Mouse (Mus musculus) MEL (cell line): ENCODE measurements around the gene Cbwd1. TPM values are rescaled to one million over a fixed set of nuclear protein-coding genes. Genes with fewer than 3 reads are reported as not detected.

Experiments used
- DNase-seq: peaks from one replicate; pipeline ENCODE4 v3.0.0; 2011; ENCODE audit warnings: low read depth, low spot score
- H3K27ac ChIP-seq: 2 replicates; pipeline ENCODE4 v1.5.1; 2012; ENCODE audit warnings: low read depth, mild to moderate bottlenecking, control low read depth, low read length, moderate library complexity; ENCODE audit not compliant: control insufficient read depth
- H3K27me3 ChIP-seq, 2 experiments: fragments of 150-350 bp in 1 of 2; sonication (generic) in 1 of 2; 2 replicates each; pipeline ENCODE4 v1.6.1; 2012; ENCODE audit warnings: low read length in 2 of 2, mild to moderate bottlenecking in 2 of 2, improper control_type of control experiment in 1 of 2, moderate library complexity in 1 of 2; ENCODE audit not compliant: insufficient read depth in 2 of 2, control insufficient read depth in 1 of 2
- H3K36me3 ChIP-seq, 2 experiments: 2 replicates each; pipeline ENCODE4 v1.6.1; 2012 to 2014; ENCODE audit warnings: low read length in 2 of 2, improper control_type of control experiment in 1 of 2, inconsistent platforms in 1 of 2, mild to moderate bottlenecking in 1 of 2; ENCODE audit not compliant: insufficient read depth in 2 of 2, control insufficient read depth in 1 of 2
- H3K4me1 ChIP-seq, 2 experiments: fragments of 150-350 bp in 1 of 2; sonication (generic) in 1 of 2; 2 replicates each; pipeline ENCODE4 v1.6.1; 2012; ENCODE audit warnings: low read length in 2 of 2, improper control_type of control experiment in 1 of 2, mild to moderate bottlenecking in 1 of 2; ENCODE audit not compliant: insufficient read depth in 2 of 2, control insufficient read depth in 1 of 2
- H3K4me3 ChIP-seq, 2 experiments: fragments of 150-350 bp in 1 of 2; sonication (generic) in 1 of 2; 2 replicates each; pipeline ENCODE4 v1.5.1; 2012; ENCODE audit warnings: low read depth in 2 of 2, low read length in 2 of 2, mild to moderate bottlenecking in 2 of 2, moderate library complexity in 2 of 2, control low read depth in 1 of 2, improper control_type of control experiment in 1 of 2; ENCODE audit not compliant: control insufficient read depth in 1 of 2, insufficient read depth in 1 of 2
- H3K79me2 ChIP-seq: 2 replicates; pipeline ENCODE4 v1.6.1; 2012; ENCODE audit warnings: mild to moderate bottlenecking, low read length, moderate library complexity; ENCODE audit not compliant: control insufficient read depth, poor library complexity, insufficient read depth
- H3K9ac ChIP-seq: 2 replicates; pipeline ENCODE4 v1.6.1; 2012; ENCODE audit warnings: low read depth, mild to moderate bottlenecking, control low read depth, low read length, moderate library complexity; ENCODE audit not compliant: control insufficient read depth, poor library complexity, severe bottlenecking
- H3K9me3 ChIP-seq: fragments of 150-350 bp; sonication (generic); replicated peaks from 2 replicates; pipeline ENCODE4 v1.6.1; 2012; ENCODE audit warnings: mild to moderate bottlenecking, low read length, improper control_type of control experiment, moderate library complexity; ENCODE audit not compliant: insufficient read depth
- EP300 ChIP-seq, 2 experiments: IDR thresholded peaks; 2 replicates each; pipeline ENCODE4 v1.6.1; 2011; ENCODE audit warnings: improper control_type of control experiment in 2 of 2, low read length in 2 of 2, low read depth in 1 of 2, mild to moderate bottlenecking in 1 of 2
- ETS1 ChIP-seq: IDR thresholded peaks from 2 replicates; pipeline ENCODE4 v1.6.1; 2012; ENCODE audit warnings: low read depth, mild to moderate bottlenecking, inconsistent platforms, low read length, improper control_type of control experiment, moderate library complexity
- GABPA ChIP-seq: IDR thresholded peaks from 2 replicates; pipeline ENCODE4 v1.6.1; 2012; ENCODE audit warnings: low read depth, mild to moderate bottlenecking, inconsistent platforms, low read length, improper control_type of control experiment, moderate library complexity
- GATA1 ChIP-seq: IDR thresholded peaks from 2 replicates; pipeline ENCODE4 v1.6.1; 2011; ENCODE audit warnings: low read depth, low read length, improper control_type of control experiment
- JUND ChIP-seq: IDR thresholded peaks from 2 replicates; pipeline ENCODE4 v1.6.1; 2011; ENCODE audit warnings: low read depth, mild to moderate bottlenecking, improper control_type of control experiment, low read length
- MEF2A ChIP-seq: IDR thresholded peaks from 2 replicates; pipeline ENCODE4 v1.6.1; 2014; ENCODE audit warnings: low read depth, mild to moderate bottlenecking, inconsistent platforms, low read length, improper control_type of control experiment; ENCODE audit not compliant: poor library complexity, insufficient replicate concordance, severe bottlenecking; ENCODE audit errors: extremely low read depth
- MXI1 ChIP-seq: IDR thresholded peaks from 2 replicates; pipeline ENCODE4 v1.6.1; 2011; ENCODE audit warnings: mild to moderate bottlenecking, low read depth, low read length, improper control_type of control experiment
- MYB ChIP-seq: IDR thresholded peaks from 2 replicates; pipeline ENCODE4 v1.6.1; 2011; ENCODE audit warnings: mild to moderate bottlenecking, low read depth, low read length, improper control_type of control experiment
- NELFE ChIP-seq: IDR thresholded peaks from 2 replicates; pipeline ENCODE4 v1.6.1; 2011; ENCODE audit warnings: low read depth, low read length, improper control_type of control experiment
- POLR2A ChIP-seq, 2 experiments: IDR thresholded peaks; 2 replicates each; pipeline ENCODE4 v1.6.1; 2011 to 2012; ENCODE audit warnings: low read length in 2 of 2, mild to moderate bottlenecking in 2 of 2, control low read depth in 1 of 2, improper control_type of control experiment in 1 of 2, low read depth in 1 of 2, moderate library complexity in 1 of 2; ENCODE audit not compliant: control insufficient read depth in 1 of 2, insufficient read depth in 1 of 2, poor library complexity in 1 of 2
- SIN3A ChIP-seq: IDR thresholded peaks from 2 replicates; pipeline ENCODE4 v1.6.1; 2012; ENCODE audit warnings: low read length, improper control_type of control experiment, inconsistent platforms
- TAL1 ChIP-seq: IDR thresholded peaks from 2 replicates; pipeline ENCODE4 v1.6.1; 2012; ENCODE audit warnings: mild to moderate bottlenecking, inconsistent platforms, low read length, moderate library complexity, mixed read lengths
- TCF12 ChIP-seq: IDR thresholded peaks from 2 replicates; pipeline ENCODE4 v1.6.1; 2014; ENCODE audit warnings: low read depth, mild to moderate bottlenecking, inconsistent platforms, low read length, improper control_type of control experiment, moderate library complexity
- UBTF ChIP-seq: IDR thresholded peaks from 2 replicates; pipeline ENCODE4 v1.6.1; 2012; ENCODE audit warnings: low read depth, mild to moderate bottlenecking, inconsistent platforms, low read length, improper control_type of control experiment, moderate library complexity, borderline replicate concordance; ENCODE audit not compliant: insufficient read depth
- USF1 ChIP-seq: IDR thresholded peaks from 2 replicates; pipeline ENCODE4 v1.6.1; 2014; ENCODE audit warnings: low read depth, mild to moderate bottlenecking, inconsistent platforms, low read length, improper control_type of control experiment, moderate library complexity
- ZKSCAN1 ChIP-seq: IDR thresholded peaks from 2 replicates; pipeline ENCODE4 v1.6.1; 2012; ENCODE audit warnings: low read depth, mild to moderate bottlenecking, inconsistent platforms, low read length, improper control_type of control experiment, moderate library complexity
- ZMIZ1 ChIP-seq: IDR thresholded peaks from 2 replicates; pipeline ENCODE4 v1.6.1; 2012; ENCODE audit warnings: low read depth, mild to moderate bottlenecking, inconsistent platforms, low read length, improper control_type of control experiment, moderate library complexity
- ZNF384 ChIP-seq: IDR thresholded peaks from 2 replicates; pipeline ENCODE4 v1.6.1; 2012; ENCODE audit warnings: low read depth, mild to moderate bottlenecking, inconsistent platforms, low read length, improper control_type of control experiment
- polyA plus RNA-seq, 2 experiments: library from polyadenylated mRNA; stranded (reverse) in 1 of 2; unstranded in 1 of 2; fragments of >175 nt in 1 of 2; fragments of >200 nt in 1 of 2; gene quantifications; 2 replicates each; pipeline versions ENCODE4 v1.2.1 to v1.2.4; 2012; ENCODE audit warnings: low replicate concordance in 2 of 2, low read depth in 1 of 2; ENCODE audit not compliant: insufficient read length in 2 of 2, insufficient read depth in 1 of 2, missing spikeins in 1 of 2
- total RNA-seq: library from RNA; depleted of rRNA; stranded (reverse); fragments of 300-350 nt; gene quantifications from 2 replicates; pipeline ENCODE4 v1.2.3, GENCODE M21; 2012

Gene Cbwd1
- total and polyA plus RNA-seq, 3 experiments, result 14.2 to 24.0 TPM; not detected in 1

- TF ChIP-seq USF1, result no peak
- TF ChIP-seq ZNF384, result no peak
- no peak for TF ChIP-seq GABPA
- TF ChIP-seq NELFE, result no peak
- TF ChIP-seq POLR2A (IDR thresholded peaks at IDR 0.05; ENCODE audit: control insufficient read depth in 1 of 2, insufficient read depth in 1 of 2, low read depth in 1 of 2, low read length in 2 of 2, poor library complexity in 1 of 2), result 0 out of 4 replicates have a peak, but pooled peaks of 1 of the 2 experiments have one; percentile 30
- no peak for TF ChIP-seq ZMIZ1
- TF ChIP-seq TCF12, result peak; percentile 60; the same call in 1 of the 2 replicates
- peak; percentile 37; the same call in 1 of the 2 replicates for TF ChIP-seq ETS1
- no peak for TF ChIP-seq MXI1
- TF ChIP-seq GATA1, result peak; percentile 47
- no peak for TF ChIP-seq MEF2A
- TF ChIP-seq TAL1, result no peak
- TF ChIP-seq MYB, result peak; percentile 72
- peak; percentile 51 to 79 for TF ChIP-seq EP300 (IDR thresholded peaks at IDR 0.05; ENCODE audit: low read depth in 1 of 2, low read length in 2 of 2)
- H3K79me2 ChIP-seq, result peaks cover 5% of the 10 kb centered on the region
- no peaks in the 10 kb centered on the region for H3K9me3 ChIP-seq
- no peaks in the 10 kb centered on the region for H3K27me3 ChIP-seq
- H3K27ac ChIP-seq, result peak overlapping the region; percentile 31; the same call in 1 of the 2 replicates
- H3K36me3 ChIP-seq, result peaks cover 0 to 21% of the 10 kb centered on the region in 2 experiments; a peak in 2 of 4 replicates
- H3K4me1 ChIP-seq, result peaks cover 14% of the 10 kb centered on the region in 2 experiments
- no peak overlapping the region for H3K9ac ChIP-seq
- peak; percentile 75 for DNase-seq
- no peak overlapping the region for H3K4me3 ChIP-seq
Measured at GRCm38 (mm10) chr19:24996815-24997704, 35.6 kb upstream of the Cbwd1 start.

DNA sequence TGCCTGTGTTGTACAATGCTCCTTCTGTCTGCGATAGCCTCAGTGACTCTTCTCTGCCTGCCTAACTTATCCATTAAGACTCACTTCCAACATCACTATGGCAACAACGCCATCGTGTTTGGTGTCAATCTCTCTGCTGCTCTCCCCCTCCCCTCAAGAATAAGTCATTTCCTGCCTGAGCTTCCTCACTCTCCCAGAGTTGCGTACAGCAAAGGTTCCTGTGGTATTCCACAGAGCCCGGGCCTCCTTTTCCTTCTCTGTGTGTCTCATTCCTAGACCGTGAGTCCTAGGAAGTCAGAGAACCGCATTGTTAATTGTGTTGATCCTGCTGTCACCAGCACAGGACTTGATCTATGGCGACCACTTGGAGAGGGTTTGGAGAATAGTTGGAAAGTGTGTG is 33.5 kb upstream of the Cbwd1 start:
- DNase-seq, result no peak
- Histone ChIP-seq H3K9ac (no peak overlapping the region), H3K27ac (no peak overlapping the region), H3K36me3 (peaks cover 0 to 31% of the 10 kb centered on the region in 2 experiments; a peak in 2 of 4 replicates), H3K4me3 (no peak overlapping the region), H3K4me1 (peaks cover 23 to 29% of the 10 kb centered on the region in 2 experiments), H3K27me3 (no peaks in the 10 kb centered on the region), H3K79me2 (peaks cover 4% of the 10 kb centered on the region; the same call in 1 of the 2 replicates), H3K9me3 (no peaks in the 10 kb centered on the region)
- no peak for TF ChIP-seq TAL1
- TF ChIP-seq UBTF, result no peak
- no peak for TF ChIP-seq NELFE
- TF ChIP-seq JUND, result no peak
- TF ChIP-seq SIN3A, result no peak
- TF ChIP-seq ZKSCAN1, result no peak
